Mouse (Mus musculus): Measurements from ENCODE around the gene Srrm2. TPM values are rescaled to one million over a fixed set of nuclear protein-coding genes. Genes with fewer than 3 reads are reported as not detected.
A peak's percentile ranks its signal among the peaks of the same experiment; 100 is the strongest.

Srrm2 gene
- polyA plus RNA-seq, 1 experiment from 2014 or later, result 132 TPM

GRCm38 (mm10) chr17:23841145-23841544, 50.8 kb downstream of the Srrm2 start:
- H3K4me1 ChIP-seq (ENCODE audit: insufficient read depth), result no peaks in the 10 kb centered on the region
- H3K27me3 ChIP-seq (ENCODE audit: insufficient read depth, low read length), result no peaks in the 10 kb centered on the region
- H3K27ac ChIP-seq (ENCODE audit: low read depth), result no peak overlapping the region
- H3K36me3 ChIP-seq (replicated peaks; ENCODE audit: insufficient read depth, low read length), result no peaks in the 10 kb centered on the region
- WGBS (ENCODE audit: insufficient replicate concordance), result 32% methylated on average over 4 of the region's 4 CpGs
- peak; percentile 84 for TF ChIP-seq CTCF (IDR thresholded peaks at IDR 0.05; ENCODE audit: low read depth)
- TF ChIP-seq EP300 (IDR thresholded peaks at IDR 0.05; ENCODE audit: low read depth), result no peak
- H3K4me2 ChIP-seq (ENCODE audit: low read depth, low read length), result no peak overlapping the region
- DNase-seq (peak; percentile 62), ATAC-seq (no peak)
- no peak overlapping the region for H3K9ac ChIP-seq (replicated peaks)
- no peak overlapping the region for H3K4me3 ChIP-seq (ENCODE audit: low read depth, low read length)
- no peaks in the 10 kb centered on the region for H3K9me3 ChIP-seq (ENCODE audit: low read length)

GRCm38 (mm10) chr17:23843141-23843811, 52.9 kb downstream of the Srrm2 start:
- H3K4me3 ChIP-seq (ENCODE audit: low read depth, low read length), result no peak overlapping the region
- H3K9ac ChIP-seq (replicated peaks), result no peak overlapping the region
- peak; percentile 43 for DNase-seq
- peak overlapping the region; percentile 43; the same call in 1 of the 2 replicates for H3K4me2 ChIP-seq (ENCODE audit: low read depth, low read length)
- WGBS (ENCODE audit: insufficient replicate concordance), result 55% methylated on average over 23 of the region's 23 CpGs
- H3K9me3 ChIP-seq (ENCODE audit: low read length), result no peaks in the 10 kb centered on the region
- no peaks in the 10 kb centered on the region for H3K36me3 ChIP-seq (replicated peaks; ENCODE audit: insufficient read depth, low read length)
- peak; percentile 5; the same call in 1 of the 2 replicates for ATAC-seq
- H3K27me3 ChIP-seq (ENCODE audit: insufficient read depth, low read length), result no peaks in the 10 kb centered on the region
- H3K27ac ChIP-seq (ENCODE audit: low read depth), result no peak overlapping the region
- H3K4me1 ChIP-seq (ENCODE audit: insufficient read depth), result no peaks in the 10 kb centered on the region
- TF ChIP-seq CTCF (IDR thresholded peaks at IDR 0.05; ENCODE audit: low read depth), result peak; percentile 54
- no peak for TF ChIP-seq EP300 (IDR thresholded peaks at IDR 0.05; ENCODE audit: low read depth)

GRCm38 (mm10) chr17:23843812-23844273, 53.5 kb downstream of the Srrm2 start, which contains the start of the genes Prss32 and Prss41:
Gene Prss32 (plus strand): TSS chr17:23843855.
Gene Prss41 (minus strand): TSS chr17:23844172.
- H3K4me1 ChIP-seq (ENCODE audit: insufficient read depth), result no peaks in the 10 kb centered on the region
- H3K36me3 ChIP-seq (replicated peaks; ENCODE audit: insufficient read depth, low read length), result no peaks in the 10 kb centered on the region
- ATAC-seq, result peak; percentile 70; the same call in 1 of the 2 replicates
- H3K9ac ChIP-seq (replicated peaks), result no peak within 1 kb of the TSS
- peak within 1 kb of the TSS; percentile 43; the same call in 1 of the 2 replicates for H3K4me2 ChIP-seq (ENCODE audit: low read depth, low read length)
- TF ChIP-seq CTCF (IDR thresholded peaks at IDR 0.05; ENCODE audit: low read depth) (peak; percentile 85), EP300 (IDR thresholded peaks at IDR 0.05; ENCODE audit: low read depth) (no peak)
- H3K4me3 ChIP-seq (ENCODE audit: low read depth, low read length), result no peak within 1 kb of the TSS
- no peak within 1 kb of the TSS for H3K27ac ChIP-seq (ENCODE audit: low read depth)
- 18% methylated on average over 19 of the region's 19 CpGs for WGBS (ENCODE audit: insufficient replicate concordance)
- no peaks in the 10 kb centered on the region for H3K9me3 ChIP-seq (ENCODE audit: low read length)
- H3K27me3 ChIP-seq (ENCODE audit: insufficient read depth, low read length), result no peaks in the 10 kb centered on the region
- DNase-seq, result peak; percentile 76

GRCm38 (mm10) chr17:23850028-23850427, 59.7 kb downstream of the Srrm2 start:
- H3K36me3 ChIP-seq (replicated peaks; ENCODE audit: insufficient read depth, low read length), result no peaks in the 10 kb centered on the region
- H3K4me3 ChIP-seq (ENCODE audit: low read depth, low read length), result no peak overlapping the region
- H3K27ac ChIP-seq (ENCODE audit: low read depth), result no peak overlapping the region
- H3K4me1 ChIP-seq (ENCODE audit: insufficient read depth), result no peaks in the 10 kb centered on the region
- DNase-seq (no peak), ATAC-seq (no peak)
- H3K9me3 ChIP-seq (ENCODE audit: low read length), result no peaks in the 10 kb centered on the region
- H3K27me3 ChIP-seq (ENCODE audit: insufficient read depth, low read length), result no peaks in the 10 kb centered on the region
- peak; percentile 44 for TF ChIP-seq CTCF (IDR thresholded peaks at IDR 0.05; ENCODE audit: low read depth)
- TF ChIP-seq EP300 (IDR thresholded peaks at IDR 0.05; ENCODE audit: low read depth), result no peak
- no peak overlapping the region for H3K4me2 ChIP-seq (ENCODE audit: low read depth, low read length)
- WGBS (ENCODE audit: insufficient replicate concordance), result 66% methylated on average over 2 of the region's 2 CpGs
- no peak overlapping the region for H3K9ac ChIP-seq (replicated peaks)

- H3K4me3 ChIP-seq (ENCODE audit: low read depth, low read length), result no peak overlapping the region
- H3K27me3 ChIP-seq (ENCODE audit: insufficient read depth, low read length), result no peaks in the 10 kb centered on the region
- DNase-seq (peak; percentile 75), ATAC-seq (peak; percentile 56)
- peak; percentile 83 for TF ChIP-seq CTCF (IDR thresholded peaks at IDR 0.05; ENCODE audit: low read depth)
- TF ChIP-seq EP300 (IDR thresholded peaks at IDR 0.05; ENCODE audit: low read depth), result no peak
- H3K9me3 ChIP-seq (ENCODE audit: low read length), result no peaks in the 10 kb centered on the region
- WGBS (ENCODE audit: insufficient replicate concordance), result 50% methylated on average over 18 of the region's 19 CpGs
- no peak overlapping the region for H3K4me2 ChIP-seq (ENCODE audit: low read depth, low read length)
- no peak overlapping the region for H3K27ac ChIP-seq (ENCODE audit: low read depth)
- H3K36me3 ChIP-seq (replicated peaks; ENCODE audit: insufficient read depth, low read length), result no peaks in the 10 kb centered on the region
- H3K9ac ChIP-seq (replicated peaks), result no peak overlapping the region
- no peaks in the 10 kb centered on the region for H3K4me1 ChIP-seq (ENCODE audit: insufficient read depth)
These were observed 60.8 kb downstream of the Srrm2 start for GRCm38 (mm10) chr17:23850853-23851749.

- 33% methylated on average over 5 of the region's 5 CpGs for WGBS (ENCODE audit: insufficient replicate concordance)
- DNase-seq (peak; percentile 74), ATAC-seq (no peak)
- no peak overlapping the region for H3K4me3 ChIP-seq (ENCODE audit: low read depth, low read length)
- H3K4me1 ChIP-seq (ENCODE audit: insufficient read depth), result no peaks in the 10 kb centered on the region
- no peak overlapping the region for H3K4me2 ChIP-seq (ENCODE audit: low read depth, low read length)
- H3K27me3 ChIP-seq (ENCODE audit: insufficient read depth, low read length), result no peaks in the 10 kb centered on the region
- no peak overlapping the region for H3K9ac ChIP-seq (replicated peaks)
- H3K27ac ChIP-seq (ENCODE audit: low read depth), result no peak overlapping the region
- no peaks in the 10 kb centered on the region for H3K9me3 ChIP-seq (ENCODE audit: low read length)
- no peaks in the 10 kb centered on the region for H3K36me3 ChIP-seq (replicated peaks; ENCODE audit: insufficient read depth, low read length)
- TF ChIP-seq CTCF (IDR thresholded peaks at IDR 0.05; ENCODE audit: low read depth) (peak; percentile 83), EP300 (IDR thresholded peaks at IDR 0.05; ENCODE audit: low read depth) (no peak)
These were observed 63.0 kb downstream of the Srrm2 start for GRCm38 (mm10) chr17:23853292-23853691.

Data from liver, postnatal 0 days (tissue).